Mouse (Mus musculus) forebrain, embryonic 10.5 days (tissue): Measurements from ENCODE around the gene Xdh. TPM values are rescaled to one million over a fixed set of nuclear protein-coding genes. Genes with fewer than 3 reads are reported as not detected.

Experiments
- DNase-seq: peaks from one replicate; pipeline ENCODE4 v3.0.0-alpha.2; 2017; ENCODE audit warnings: low spot score; ENCODE audit errors: extremely low spot score
- H3K27ac ChIP-seq: fragments of 300-500 bp; sonication (generic); 2 replicates; pipeline ENCODE4 v1.5.1; 2016; ENCODE audit warnings: mild to moderate bottlenecking
- H3K27me3 ChIP-seq: fragments of 300-500 bp; sonication (generic); 2 replicates; pipeline ENCODE4 v1.6.1; 2016; ENCODE audit warnings: mild to moderate bottlenecking; ENCODE audit not compliant: poor library complexity, severe bottlenecking
- H3K36me3 ChIP-seq: fragments of 300-500 bp; sonication (generic); replicated peaks from 2 replicates; pipeline ENCODE4 v1.6.1; 2016; ENCODE audit warnings: mild to moderate bottlenecking, moderate library complexity
- H3K4me1 ChIP-seq: fragments of 300-500 bp; sonication (generic); 2 replicates; pipeline ENCODE4 v1.6.1; 2016
- H3K4me3 ChIP-seq: fragments of 300-500 bp; sonication (generic); 2 replicates; pipeline ENCODE4 v1.5.1; 2016; ENCODE audit warnings: mild to moderate bottlenecking, moderate library complexity
- H3K9me3 ChIP-seq: fragments of 300-500 bp; sonication (generic); 2 replicates; pipeline ENCODE4 v1.6.1; 2016; ENCODE audit warnings: mild to moderate bottlenecking, moderate library complexity
- WGBS: fragments of 180-500 bp; shearing (Covaris S2); methylation state at CpG from one replicate; pipeline ENCODE4 v1.1.7; 2016; 5-methylcytosine and 5-hydroxymethylcytosine counted together
- polyA plus RNA-seq: library from polyadenylated mRNA; unstranded; fragments of >200 nt; fragmentation: Nextera tagmentation; extraction: Ambion mirVana; gene quantifications from 2 replicates; pipeline ENCODE4 v1.2.1, GENCODE M21; 2016

The Xdh gene
- polyA plus RNA-seq, 1 experiment from 2014 or later: 0.15 TPM

DNA sequence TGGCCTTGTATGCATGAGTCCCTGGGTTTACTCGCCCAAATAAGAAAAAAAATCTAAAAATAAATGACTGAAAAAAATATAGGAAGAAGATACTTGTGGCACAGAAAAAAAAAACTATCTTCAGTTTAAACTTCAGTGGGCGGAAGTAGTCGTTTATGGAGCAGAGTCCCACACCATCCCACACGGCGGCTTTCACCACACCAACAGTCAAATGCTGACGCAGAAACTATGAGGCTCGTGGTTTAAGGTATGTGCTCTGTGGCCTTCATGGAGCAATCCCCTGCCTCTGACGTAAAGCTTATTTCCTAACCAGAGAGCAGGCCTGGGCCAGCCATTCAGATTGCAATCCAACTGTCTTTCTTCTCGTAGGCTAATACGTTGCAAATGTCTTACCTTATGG lies 56.8 kb downstream of the Xdh start:
- no peaks in the 10 kb centered on the region for H3K4me1 ChIP-seq
- H3K4me3 ChIP-seq: no peak overlapping the region
- no peak overlapping the region for H3K27ac ChIP-seq
- no peaks in the 10 kb centered on the region for H3K27me3 ChIP-seq
- no peaks in the 10 kb centered on the region for H3K36me3 ChIP-seq
- no peaks in the 10 kb centered on the region for H3K9me3 ChIP-seq
- WGBS: 92% methylated on average over 10 of the region's 10 CpGs
- no peak for DNase-seq

DNA sequence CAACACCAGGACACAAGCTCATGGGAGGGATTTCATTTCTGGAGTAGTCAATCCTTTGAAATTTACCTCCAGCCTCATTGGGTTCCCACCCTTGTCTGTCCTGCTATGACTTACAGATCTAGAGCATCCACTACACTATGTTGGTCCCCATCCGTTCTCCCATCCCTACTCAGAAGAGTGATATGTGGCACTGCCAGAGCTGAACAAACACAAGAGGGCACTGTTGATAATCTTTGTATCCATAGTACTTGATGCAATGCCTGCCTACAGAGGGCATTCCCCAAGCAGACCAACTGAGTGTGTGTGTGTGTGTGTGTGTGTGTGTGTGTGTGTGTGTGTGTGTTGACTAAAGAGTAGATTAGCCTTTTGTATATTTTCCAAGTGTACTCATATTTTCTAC lies 58.4 kb downstream of the Xdh start:
- DNase-seq: no peak
- 78% methylated on average over 1 of the region's 1 CpGs for WGBS
- no peaks in the 10 kb centered on the region for H3K9me3 ChIP-seq
- H3K27me3 ChIP-seq: no peaks in the 10 kb centered on the region
- no peaks in the 10 kb centered on the region for H3K36me3 ChIP-seq
- no peaks in the 10 kb centered on the region for H3K4me1 ChIP-seq
- H3K27ac ChIP-seq: no peak overlapping the region
- no peak overlapping the region for H3K4me3 ChIP-seq

DNA sequence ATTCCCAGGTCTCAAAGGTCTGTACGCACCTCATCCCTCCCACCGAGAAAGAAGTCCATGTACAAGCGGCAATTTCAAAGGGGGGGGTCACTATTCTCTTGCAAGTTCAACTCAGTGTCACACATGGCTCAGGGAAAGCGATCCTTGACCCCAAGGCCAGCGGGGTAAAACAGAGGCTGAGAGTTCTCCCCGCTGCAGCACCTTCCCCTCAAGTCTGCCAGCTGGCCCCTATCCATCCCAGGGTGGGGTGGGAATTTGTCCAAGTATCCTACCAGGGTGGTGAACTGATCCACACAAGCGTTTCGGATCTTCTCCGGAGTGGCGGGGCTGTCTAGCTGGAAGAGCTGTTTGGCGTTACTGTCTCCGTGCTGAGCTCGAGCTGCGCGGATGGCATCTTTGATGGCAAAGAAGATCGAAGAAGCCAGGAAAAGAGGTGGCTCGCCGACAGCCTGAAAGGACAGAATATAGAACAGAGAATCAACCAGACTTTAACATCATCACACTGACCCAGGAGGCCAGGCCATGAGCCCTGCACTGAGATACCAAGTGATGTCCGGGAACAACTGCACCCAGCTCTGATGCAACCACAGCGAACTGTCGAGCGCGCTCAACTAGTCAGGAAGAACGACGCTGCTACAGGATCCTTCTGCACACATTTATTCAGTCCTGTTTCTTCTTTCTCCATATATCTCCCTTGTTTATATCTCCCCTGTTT lies 63.8 kb downstream of the Xdh start:
- H3K4me3 ChIP-seq: no peak overlapping the region
- no peak for DNase-seq
- H3K36me3 ChIP-seq: no peaks in the 10 kb centered on the region
- no peaks in the 10 kb centered on the region for H3K27me3 ChIP-seq
- 92% methylated on average over 25 of the region's 25 CpGs for WGBS
- H3K27ac ChIP-seq: no peak overlapping the region
- no peaks in the 10 kb centered on the region for H3K9me3 ChIP-seq
- H3K4me1 ChIP-seq: no peaks in the 10 kb centered on the region

DNA sequence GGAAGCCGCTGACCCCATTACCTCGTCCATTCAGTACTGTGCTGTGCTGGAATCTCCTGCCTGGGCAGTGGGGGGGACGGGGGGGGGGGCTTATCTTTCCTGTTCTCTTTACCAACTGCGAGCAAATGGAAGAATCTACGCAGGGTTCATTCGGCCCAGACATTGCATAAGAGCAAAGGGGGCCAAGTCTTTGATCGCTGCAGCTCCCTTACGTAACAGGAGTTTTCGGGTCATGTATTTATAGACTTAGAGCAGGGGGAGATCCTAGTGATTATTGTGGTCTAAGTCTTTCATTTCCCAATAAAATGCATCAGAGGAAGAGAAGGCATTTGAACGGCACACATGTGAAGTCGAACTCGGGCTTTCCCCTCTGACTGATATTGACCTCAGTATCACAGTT lies 66.7 kb downstream of the Xdh start:
- Histone ChIP-seq H3K4me1 (peaks cover 9% of the 10 kb centered on the region), H3K27me3 (no peaks in the 10 kb centered on the region), H3K9me3 (no peaks in the 10 kb centered on the region), H3K36me3 (no peaks in the 10 kb centered on the region), H3K4me3 (no peak overlapping the region), H3K27ac (no peak overlapping the region)
- 90% methylated on average over 12 of the region's 12 CpGs for WGBS
- DNase-seq: no peak

DNA sequence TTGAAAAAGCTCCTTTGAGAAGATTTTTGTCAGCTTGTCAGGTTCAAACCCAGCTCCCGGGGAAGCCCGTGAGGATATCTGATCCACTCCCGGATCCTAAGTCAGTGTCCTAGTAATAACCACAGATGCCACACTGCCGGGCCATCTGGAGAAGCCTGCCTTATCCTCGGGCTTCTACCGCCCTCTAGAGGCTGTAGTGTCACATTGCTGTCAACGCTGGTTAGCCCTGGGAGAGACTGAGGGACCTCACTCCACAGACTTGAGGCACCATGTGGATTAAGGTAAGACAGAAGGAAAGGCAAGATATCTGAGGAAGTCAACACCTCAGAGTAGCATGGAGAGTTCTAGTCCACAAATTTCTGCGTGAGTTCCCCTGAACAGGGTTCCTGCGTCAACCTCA lies 67.8 kb downstream of the Xdh start:
- 15% methylated on average over 9 of the region's 9 CpGs for WGBS
- Histone ChIP-seq H3K9me3 (no peaks in the 10 kb centered on the region), H3K27ac (no peak overlapping the region), H3K36me3 (no peaks in the 10 kb centered on the region), H3K4me1 (peaks cover 9% of the 10 kb centered on the region), H3K27me3 (no peaks in the 10 kb centered on the region), H3K4me3 (no peak overlapping the region)
- DNase-seq: peak; percentile 73

DNA sequence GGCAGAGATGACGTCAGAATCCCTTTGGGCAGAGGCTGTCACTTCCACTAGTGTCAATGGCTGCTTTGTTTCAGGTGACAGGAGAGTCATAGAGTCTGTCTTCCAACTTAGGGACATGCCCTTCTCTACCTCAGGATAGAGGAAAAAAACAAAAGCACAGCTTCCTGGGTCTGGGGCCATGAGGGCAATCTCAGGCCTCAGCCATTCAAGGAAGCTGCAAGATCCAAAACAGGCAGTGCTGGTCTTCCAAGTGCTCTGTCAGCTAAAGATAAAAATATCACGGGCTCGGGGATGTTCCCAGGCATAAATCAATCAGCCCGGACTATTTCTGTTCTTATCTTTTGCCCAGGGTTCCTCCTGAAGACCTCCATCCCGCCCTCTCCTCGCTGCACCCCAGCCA lies 68.7 kb downstream of the Xdh start:
- Histone ChIP-seq H3K36me3 (no peaks in the 10 kb centered on the region), H3K4me3 (no peak overlapping the region)

DNA sequence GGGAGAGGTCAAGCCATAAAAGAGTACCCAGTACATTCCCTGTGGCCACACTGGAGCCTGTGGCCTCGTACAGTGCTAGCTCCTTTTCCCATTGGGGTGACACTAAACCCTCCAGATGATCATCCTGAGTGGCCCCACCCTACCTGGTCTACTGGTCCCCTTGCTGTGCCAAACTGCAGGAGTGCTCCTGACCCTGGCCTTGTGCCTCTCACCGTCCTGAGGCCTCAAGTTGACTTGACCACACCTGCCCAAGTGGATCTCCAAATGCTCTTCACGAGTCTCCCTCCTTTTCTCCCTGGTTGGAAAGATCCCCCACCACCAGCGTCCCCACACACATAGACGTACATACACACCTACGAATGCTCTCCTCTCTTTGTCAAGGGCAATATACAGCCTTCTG lies 69.7 kb downstream of the Xdh start:
- Histone ChIP-seq H3K4me1 (peaks cover 9% of the 10 kb centered on the region), H3K36me3 (no peaks in the 10 kb centered on the region), H3K27me3 (no peaks in the 10 kb centered on the region), H3K9me3 (no peaks in the 10 kb centered on the region), H3K27ac (peak overlapping the region; percentile 65; the same call in 1 of the 2 replicates), H3K4me3 (no peak overlapping the region)
- no peak for DNase-seq
- WGBS: 88% methylated on average over 6 of the region's 6 CpGs

More for the DNA sequence above, 68.7 kb downstream of the Xdh start:
- no peak for DNase-seq
- H3K9me3 ChIP-seq: no peaks in the 10 kb centered on the region
- 84% methylated on average over 6 of the region's 6 CpGs for WGBS
- H3K4me1 ChIP-seq: peaks cover 9% of the 10 kb centered on the region
- H3K27ac ChIP-seq: no peak overlapping the region
- no peaks in the 10 kb centered on the region for H3K27me3 ChIP-seq

DNA sequence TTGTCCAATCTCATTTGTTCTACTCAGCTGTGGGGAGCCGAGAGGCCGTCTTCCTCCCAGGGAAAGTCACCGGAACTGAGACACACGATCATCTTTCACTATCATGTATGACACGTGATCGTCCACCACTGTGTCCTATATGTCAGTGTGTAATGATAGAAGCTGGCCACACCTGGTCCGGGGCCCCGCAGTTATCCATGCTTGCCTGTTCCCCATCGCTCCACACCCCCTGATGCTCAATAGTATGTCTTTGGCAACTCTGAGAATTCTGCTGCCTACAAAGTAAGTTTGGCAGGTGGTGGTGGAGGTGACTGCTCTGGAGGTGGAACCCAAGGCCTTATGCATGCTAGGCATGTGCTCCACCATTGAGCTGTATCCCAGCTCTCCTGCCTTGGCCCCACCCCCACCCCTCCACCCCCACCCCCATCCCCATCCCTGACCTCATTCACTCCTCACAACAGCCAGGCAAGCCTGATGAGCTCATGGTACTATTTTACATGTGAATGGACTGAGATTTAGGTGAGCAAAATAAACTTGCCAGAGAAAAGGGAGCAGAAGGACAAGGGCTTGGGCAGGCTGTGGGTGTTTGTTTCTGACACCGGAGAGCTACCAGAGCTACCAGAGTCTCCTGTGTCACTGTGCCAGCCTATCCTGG lies 70.6 kb downstream of the Xdh start:
- no peak overlapping the region for H3K4me3 ChIP-seq
- H3K4me1 ChIP-seq: peaks cover 9% of the 10 kb centered on the region
- DNase-seq: no peak
- H3K27ac ChIP-seq: peak overlapping the region; percentile 65
- H3K36me3 ChIP-seq: no peaks in the 10 kb centered on the region
- H3K27me3 ChIP-seq: no peaks in the 10 kb centered on the region
- H3K9me3 ChIP-seq: peaks cover 5% of the 10 kb centered on the region; the same call in 1 of the 2 replicates
- 94% methylated on average over 10 of the region's 10 CpGs for WGBS

DNA sequence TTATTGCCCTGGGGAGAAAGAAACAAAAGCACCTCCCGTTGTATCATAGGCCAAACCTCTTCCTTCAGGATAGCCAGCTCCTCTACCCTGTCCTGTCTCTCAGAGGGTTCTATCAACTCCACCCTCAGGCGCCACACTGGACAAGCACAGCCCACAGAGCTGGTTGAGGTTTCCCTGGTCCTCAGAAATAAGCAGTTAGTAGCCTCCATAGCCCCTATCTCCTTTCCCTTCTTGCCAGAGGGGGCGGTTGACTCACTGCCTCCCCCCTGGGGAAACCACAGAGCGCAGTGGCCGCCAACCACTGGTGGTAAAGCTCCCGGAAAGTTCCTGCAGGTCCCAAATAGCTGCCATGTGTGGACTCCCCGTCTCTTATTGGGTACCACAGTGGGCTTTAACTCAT lies 74.3 kb downstream of the Xdh start:
- no peaks in the 10 kb centered on the region for H3K27me3 ChIP-seq
- no peak for DNase-seq
- H3K4me3 ChIP-seq: no peak overlapping the region
- 89% methylated on average over 7 of the region's 7 CpGs for WGBS
- H3K27ac ChIP-seq: no peak overlapping the region
- H3K36me3 ChIP-seq: no peaks in the 10 kb centered on the region
- peaks cover 5% of the 10 kb centered on the region; the same call in 1 of the 2 replicates for H3K9me3 ChIP-seq
- H3K4me1 ChIP-seq: peaks cover 9% of the 10 kb centered on the region

DNA sequence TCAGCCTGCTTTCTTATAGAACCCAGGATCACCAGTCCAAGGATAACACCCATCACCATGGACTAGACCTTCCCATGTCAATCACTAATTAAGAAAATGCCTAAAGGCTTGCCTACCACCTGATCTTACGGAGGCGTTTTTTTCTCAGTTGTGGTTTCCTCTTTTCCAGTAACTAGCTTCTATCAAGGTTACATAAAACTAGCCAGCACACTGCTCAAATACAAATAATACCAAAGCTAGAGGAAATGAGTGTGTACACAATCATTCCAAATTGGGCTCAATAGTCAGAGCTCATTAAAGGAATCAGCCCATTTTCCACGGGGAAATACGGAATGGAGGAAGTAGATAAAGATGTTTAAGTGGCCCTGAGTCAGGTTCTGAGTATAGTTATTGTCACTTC lies 74.7 kb downstream of the Xdh start:
- H3K9me3 ChIP-seq: peaks cover 5% of the 10 kb centered on the region; the same call in 1 of the 2 replicates
- peaks cover 9% of the 10 kb centered on the region for H3K4me1 ChIP-seq
- no peaks in the 10 kb centered on the region for H3K27me3 ChIP-seq
- H3K4me3 ChIP-seq: no peak overlapping the region
- no peak overlapping the region for H3K27ac ChIP-seq
- no peak for DNase-seq
- 90% methylated on average over 4 of the region's 4 CpGs for WGBS
- H3K36me3 ChIP-seq: no peaks in the 10 kb centered on the region

DNA sequence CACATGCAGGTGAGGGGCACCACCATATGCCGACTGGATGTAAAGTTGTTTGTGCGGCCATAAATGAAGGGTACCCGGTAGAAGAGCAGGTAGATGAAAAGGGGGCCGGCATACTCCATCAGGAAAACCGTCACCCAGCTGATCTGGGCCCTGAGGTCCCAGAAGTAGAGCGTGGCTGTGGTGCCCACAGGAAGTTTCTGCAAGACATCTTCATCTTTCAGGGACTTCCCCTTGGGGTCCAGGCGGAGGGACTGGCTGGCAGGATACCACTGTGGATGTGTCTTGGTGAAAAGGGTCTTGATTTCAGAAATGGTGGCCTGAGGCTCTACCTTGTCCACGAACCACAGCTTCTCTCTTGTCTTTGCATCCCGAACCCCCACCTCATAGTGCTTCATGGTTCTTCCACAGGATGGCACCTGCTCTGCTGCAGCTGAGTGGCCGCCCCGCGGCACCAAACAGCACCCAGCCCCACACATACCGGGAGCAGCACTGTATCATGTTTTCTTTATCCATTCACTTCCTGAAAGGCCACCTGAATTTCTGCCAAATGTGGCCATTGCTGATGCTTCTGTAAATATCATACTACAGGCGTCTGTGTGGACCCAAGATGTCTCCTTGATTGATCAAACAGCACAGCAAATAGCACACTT lies 78.9 kb downstream of the Xdh start:
- H3K4me3 ChIP-seq: no peak overlapping the region
- no peaks in the 10 kb centered on the region for H3K4me1 ChIP-seq
- WGBS: 93% methylated on average over 14 of the region's 14 CpGs
- H3K9me3 ChIP-seq: peaks cover 5% of the 10 kb centered on the region; the same call in 1 of the 2 replicates
- H3K36me3 ChIP-seq: no peaks in the 10 kb centered on the region
- no peak for DNase-seq
- no peaks in the 10 kb centered on the region for H3K27me3 ChIP-seq
- H3K27ac ChIP-seq: no peak overlapping the region

DNA sequence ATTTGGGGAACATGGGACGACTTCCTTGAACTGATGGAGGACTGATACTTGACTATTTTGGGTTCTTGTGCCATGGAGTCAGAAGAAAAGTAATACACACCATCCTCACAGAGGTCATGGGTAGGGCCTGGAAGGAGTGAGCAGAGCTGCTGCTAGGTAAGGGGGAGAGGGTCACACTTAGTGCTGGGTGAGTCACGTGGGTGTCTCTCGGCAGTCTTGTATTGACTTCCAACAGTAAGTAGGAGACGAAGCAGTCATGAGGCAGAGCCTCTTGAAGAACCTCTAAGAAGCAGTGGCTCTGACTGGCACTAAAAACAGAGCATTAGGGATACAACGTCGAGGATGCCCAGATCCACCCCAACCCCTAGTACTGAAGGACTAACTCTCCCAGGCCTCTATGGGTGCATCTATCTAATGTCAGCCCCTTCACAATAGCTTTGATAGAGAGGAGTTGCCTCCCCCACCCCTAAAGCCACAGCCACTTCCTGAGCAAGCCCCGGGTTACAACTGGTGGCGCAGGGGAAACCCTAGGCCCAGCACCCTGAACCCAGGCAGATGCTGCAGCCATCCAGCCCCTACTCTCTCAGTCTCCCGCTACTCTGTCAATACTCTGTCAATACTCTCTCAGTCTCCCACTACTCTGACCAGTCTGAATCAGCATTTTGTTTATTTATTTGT lies 80.8 kb downstream of the Xdh start:
- no peaks in the 10 kb centered on the region for H3K27me3 ChIP-seq
- no peaks in the 10 kb centered on the region for H3K4me1 ChIP-seq
- H3K36me3 ChIP-seq: no peaks in the 10 kb centered on the region
- H3K9me3 ChIP-seq: no peaks in the 10 kb centered on the region
- no peak for DNase-seq
- H3K27ac ChIP-seq: no peak overlapping the region
- no peak overlapping the region for H3K4me3 ChIP-seq
- WGBS: 92% methylated on average over 9 of the region's 9 CpGs

DNA sequence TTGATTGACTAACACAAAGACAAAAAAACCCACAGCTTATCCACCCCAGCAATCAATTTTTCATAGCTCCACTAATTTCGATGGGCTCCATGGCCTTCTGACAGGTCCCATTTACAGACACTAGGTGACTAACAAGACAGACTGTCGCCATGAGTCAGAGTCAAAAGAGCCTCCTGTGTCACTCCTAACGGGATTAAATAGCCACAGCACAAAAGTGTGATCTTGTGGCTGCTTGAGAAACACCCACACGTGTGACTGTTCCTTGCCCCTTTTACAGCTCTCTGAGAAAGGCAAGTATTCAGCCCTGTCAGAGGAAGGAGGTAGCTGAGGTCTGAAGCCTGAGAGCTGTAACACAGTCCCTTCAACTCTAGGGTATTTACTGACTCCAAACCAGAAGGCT lies 96.3 kb downstream of the Xdh start:
- no peak overlapping the region for H3K27ac ChIP-seq
- no peak overlapping the region for H3K4me3 ChIP-seq
- WGBS: 76% methylated on average over 4 of the region's 4 CpGs
- DNase-seq: no peak
- no peaks in the 10 kb centered on the region for H3K4me1 ChIP-seq
- H3K27me3 ChIP-seq: no peaks in the 10 kb centered on the region
- no peaks in the 10 kb centered on the region for H3K36me3 ChIP-seq
- peaks cover 4% of the 10 kb centered on the region; the same call in 1 of the 2 replicates for H3K9me3 ChIP-seq
